Mouse (Mus musculus): ENCODE data around the gene Jak3.

DNA sequence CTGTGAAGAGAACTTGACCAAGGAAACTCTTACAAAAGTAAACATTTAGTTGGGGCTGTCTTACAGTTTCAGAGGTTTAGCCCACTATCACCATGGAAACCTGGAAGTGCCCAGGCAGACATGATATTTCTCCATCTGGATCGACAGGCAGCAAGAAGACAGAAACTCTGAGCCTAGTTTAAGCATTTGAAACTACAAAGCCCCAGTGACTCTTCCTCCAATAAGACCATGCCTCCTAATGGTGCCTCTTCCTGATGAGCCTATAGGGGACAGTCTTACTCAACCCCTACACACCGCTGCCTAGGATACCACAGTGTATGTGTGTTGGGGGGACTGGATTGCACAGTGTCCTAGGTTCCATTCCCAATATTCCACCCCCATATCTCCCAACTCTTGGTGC lies 2.0 kb upstream of the Jak3 start:
- no peak for TF ChIP-seq CTCF (IDR thresholded peaks at IDR 0.05; ENCODE audit: borderline replicate concordance, control insufficient read depth, extremely low read depth, insufficient read depth, low read length, poor library complexity)
- no peak for TF ChIP-seq POLR2A (IDR thresholded peaks at IDR 0.05; ENCODE audit: control insufficient read depth, extremely low read depth, insufficient read depth, low read length, poor library complexity)
